15 mouse cellular contexts compared by ENCODE assay signal in genomic region chr10:9866793-9867579, GRCm38 (mm10). TPM values are rescaled to one million over a fixed set of nuclear protein-coding genes. Genes with fewer than 3 reads are reported as not detected.
A peak's percentile ranks its signal among the peaks of the same experiment; 100 is the strongest.
DNase-seq lines count a peak whose midpoint lies in the region; ATAC-seq and TF ChIP-seq lines count a peak whose summit lies in the region.
"Had no signal": no experiment of that assay in that cellular context is flagged by ENCODE, and none has a peak within 500 bp of the region (broad histone marks: within the 10 kb centered on the region; RNA-seq: fewer than 3 reads in every experiment).

No protein-coding gene starts in this region.

- ATAC-seq in forebrain, postnatal 0 days: peak; percentile 51; the same call in 1 of the 2 replicates
- no peak for ATAC-seq in kidney, embryonic 16.5 days (ENCODE audit: low FRiP score, low TSS enrichment)
- ATAC-seq: midbrain, embryonic 16.5 days had no signal

- peak overlapping the region; percentile 0; the same call in 1 of the 2 replicates for H3K4me2 ChIP-seq in forebrain, postnatal 0 days (ENCODE audit: low read depth)
- no peak overlapping the region for H3K4me2 ChIP-seq in kidney, embryonic 16.5 days (replicated peaks; ENCODE audit: low read depth, low read length)
- H3K4me2 ChIP-seq: embryonic facial prominence, embryonic 15.5 days; liver, embryonic 15.5 days had no signal

- peak overlapping the region; percentile 11; the same call in 1 of the 2 replicates for H3K27ac ChIP-seq in forebrain, postnatal 0 days (ENCODE audit: low read depth, low read length)
- H3K27ac ChIP-seq in forebrain, embryonic 10.5 days: no peak overlapping the region
- no peak overlapping the region for H3K27ac ChIP-seq in kidney, embryonic 16.5 days (ENCODE audit: low read length)
- H3K27ac ChIP-seq: embryonic facial prominence, embryonic 15.5 days; liver, embryonic 15.5 days had no signal

- H3K4me3 ChIP-seq in forebrain, postnatal 0 days (ENCODE audit: low read depth, low read length): no peak overlapping the region
- no peak overlapping the region for H3K4me3 ChIP-seq in forebrain, embryonic 10.5 days
- H3K4me3 ChIP-seq in kidney, embryonic 16.5 days (ENCODE audit: low read length): no peak overlapping the region
- H3K4me3 ChIP-seq: embryonic facial prominence, embryonic 15.5 days; liver, embryonic 15.5 days had no signal

- H3K4me1 ChIP-seq in forebrain, postnatal 0 days (ENCODE audit: insufficient read depth): no peaks in the 10 kb centered on the region
- H3K4me1 ChIP-seq in forebrain, embryonic 10.5 days: no peaks in the 10 kb centered on the region
- no peaks in the 10 kb centered on the region for H3K4me1 ChIP-seq in kidney, embryonic 16.5 days (ENCODE audit: insufficient read depth, low read length)
- H3K4me1 ChIP-seq: embryonic facial prominence, embryonic 15.5 days; liver, embryonic 15.5 days had no signal

- no peaks in the 10 kb centered on the region for H3K27me3 ChIP-seq in forebrain, postnatal 0 days (ENCODE audit: insufficient read depth, low read length)
- H3K27me3 ChIP-seq in forebrain, embryonic 10.5 days (ENCODE audit: poor library complexity, severe bottlenecking): no peaks in the 10 kb centered on the region
- H3K27me3 ChIP-seq in kidney, embryonic 16.5 days (ENCODE audit: insufficient read depth, low read length): no peaks in the 10 kb centered on the region
- H3K27me3 ChIP-seq: embryonic facial prominence, embryonic 15.5 days; liver, embryonic 15.5 days had no signal

- DNase-seq in forebrain, postnatal 0 days: peak; percentile 37
- no peak for DNase-seq in forebrain, embryonic 10.5 days (ENCODE audit: extremely low spot score, low spot score)
- peak; percentile 15 to 22 for DNase-seq in kidney, adult 8-10 months
- peak; percentile 13 to 43 for DNase-seq in kidney, postnatal 25 days
- peak; percentile 26 to 33 for DNase-seq in lung, postnatal 4 days
- no peak for DNase-seq in embryo, embryonic 10 days (ENCODE audit: low spot score)
- no peak for DNase-seq in layer of hippocampus, postnatal 14 days (ENCODE audit: low spot score in 2 of 2)
- DNase-seq: B cell, adult 2 months; heart, postnatal 14 days; right cerebral cortex, adult 18-20 months had no signal

- no peak for TF ChIP-seq CTCF in forebrain, postnatal 0 days (IDR thresholded peaks at IDR 0.05; ENCODE audit: low read depth)

- H3K9me3 ChIP-seq in forebrain, postnatal 0 days (ENCODE audit: low read length): no peaks in the 10 kb centered on the region
- no peaks in the 10 kb centered on the region for H3K9me3 ChIP-seq in forebrain, embryonic 10.5 days
- no peaks in the 10 kb centered on the region for H3K9me3 ChIP-seq in kidney, embryonic 16.5 days (ENCODE audit: low read length)
- H3K9me3 ChIP-seq: embryonic facial prominence, embryonic 15.5 days; G1E; liver, embryonic 15.5 days had no signal

- H3K9ac ChIP-seq in forebrain, postnatal 0 days: no peak overlapping the region
- H3K9ac ChIP-seq in kidney, embryonic 16.5 days (replicated peaks; ENCODE audit: low read length): no peak overlapping the region
- H3K9ac ChIP-seq: embryonic facial prominence, embryonic 15.5 days; liver, embryonic 15.5 days had no signal

- no peaks in the 10 kb centered on the region for H3K36me3 ChIP-seq in forebrain, postnatal 0 days (ENCODE audit: insufficient read depth)
- no peaks in the 10 kb centered on the region for H3K36me3 ChIP-seq in forebrain, embryonic 10.5 days (replicated peaks)
- no peaks in the 10 kb centered on the region for H3K36me3 ChIP-seq in kidney, embryonic 16.5 days (ENCODE audit: insufficient read depth, low read length)
- H3K36me3 ChIP-seq: embryonic facial prominence, embryonic 15.5 days; liver, embryonic 15.5 days had no signal

- WGBS in forebrain, postnatal 0 days: 56% methylated on average over 17 of the region's 17 CpGs
- WGBS in forebrain, embryonic 10.5 days: 88% methylated on average over 17 of the region's 17 CpGs
- WGBS in kidney, embryonic 16.5 days: 66% methylated on average over 17 of the region's 17 CpGs

RNA-seq across cellular contexts. Expression of gene Stxbp5, which starts 33.9 kb away (rescaled TPM):
- total RNA-seq in forebrain, postnatal 0 days (2014; rRNA removed): 38.2 and 46.0 TPM in 2 replicates
- polyA plus RNA-seq in forebrain, postnatal 0 days (2015; fragmentation: Nextera tagmentation; extraction: Ambion mirVana): 4.4 and 6.3 TPM in 2 replicates
- polyA plus RNA-seq in forebrain, embryonic 10.5 days (2016; fragmentation: Nextera tagmentation; extraction: Ambion mirVana): 2.7 and 4.2 TPM in 2 replicates
- 3.6 TPM in 2 replicates for polyA plus RNA-seq in kidney, embryonic 16.5 days (2015; fragmentation: Nextera tagmentation; extraction: Ambion mirVana)
- 100 to 1,000 TPM in 1 of 2 experiments, 10 to 100 TPM in 1; 99.8 to 104 TPM for total RNA-seq in layer of hippocampus, postnatal 14 days (2021)

Comparison
In these comparisons a context has a peak if more than half of its experiments do, and no peak if none do; other contexts are left out.
1. DNase-seq: peak in forebrain, postnatal 0 days (single experiment), kidney, adult 8-10 months (2 of 2), kidney, postnatal 25 days (2 of 2) and lung, postnatal 4 days (2 of 2); none in forebrain, embryonic 10.5 days (single experiment), embryo, embryonic 10 days (single experiment) and layer of hippocampus, postnatal 14 days (0 of 2).